Mouse (Mus musculus) frontal cortex, postnatal 14 days (tissue): ENCODE data around the gene Gm3238.
"Not testable (repeated sequence)": the region's sequence is repeated elsewhere in the genome, so short reads cannot be mapped to it uniquely, and the experiment has no call there.

Experiments
- DNase-seq, 2 experiments: peaks; one replicate each; pipeline ENCODE4 v3.0.0; 2022; ENCODE audit warnings: low spot score in 2 of 2

Gm3238 gene

DNA sequence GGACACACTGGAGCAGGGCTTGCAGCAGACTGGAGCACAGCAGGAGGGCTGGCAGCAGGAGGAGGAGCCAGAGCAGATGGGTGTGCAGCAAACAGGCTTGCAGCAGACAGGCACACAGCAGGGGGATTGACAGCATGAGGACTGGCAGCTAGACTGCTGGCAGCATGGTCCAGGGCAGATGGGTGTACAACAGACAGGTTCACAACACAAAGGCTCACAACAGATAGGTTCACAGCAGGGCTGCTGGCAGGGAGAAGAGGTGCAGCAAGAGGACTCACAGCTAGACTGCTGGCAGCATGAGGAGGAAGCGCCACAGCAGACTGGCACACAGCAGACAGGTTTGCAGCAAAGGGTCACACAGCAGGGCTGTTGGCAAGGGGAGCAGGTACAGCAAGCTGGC is 20.4 kb downstream of the Gm3238 start:
- DNase-seq: not testable (repeated sequence)

DNA sequence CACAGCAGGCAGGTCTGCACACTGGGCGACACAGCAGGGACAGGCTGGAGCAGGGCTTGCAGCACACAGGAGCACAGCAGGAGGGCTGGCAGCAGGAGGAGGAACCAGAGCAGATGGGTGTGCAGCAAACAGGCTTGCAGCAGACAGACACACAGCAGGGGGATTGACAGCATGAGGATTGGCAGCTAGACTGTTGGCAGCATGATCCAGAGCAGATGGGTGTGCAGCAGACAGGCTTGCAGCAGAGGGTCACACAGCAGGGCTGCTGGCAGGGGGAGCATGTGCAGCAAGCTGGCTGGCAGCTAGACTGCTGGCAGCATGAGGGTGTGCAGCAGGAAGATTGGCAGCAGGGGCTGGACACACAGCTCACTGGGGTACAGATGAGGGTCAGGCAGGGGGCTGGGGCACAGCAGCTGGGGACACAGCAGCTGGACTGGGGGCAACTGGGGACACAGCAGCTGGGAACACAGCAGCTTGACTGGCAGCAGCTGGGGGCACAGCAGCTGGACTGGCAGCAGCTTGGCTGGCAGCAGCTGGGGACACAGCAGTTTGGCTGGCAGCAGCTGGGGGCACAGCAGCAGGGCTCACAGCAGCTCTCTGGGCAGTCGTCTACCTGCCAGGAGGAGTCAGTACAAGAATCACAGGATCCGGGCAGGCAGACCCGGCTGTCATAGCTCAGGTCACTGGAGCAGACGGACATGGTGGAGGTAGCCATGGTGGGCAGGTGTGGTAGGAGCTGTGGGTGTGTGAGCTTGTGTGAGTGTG is 29.0 kb downstream of the Gm3238 start, which contains the start of gene Gm18596:
Gene Gm18596 (minus strand): TSS at position 715 of the 765 bp plus-strand sequence.
- not testable (repeated sequence) for DNase-seq

DNA sequence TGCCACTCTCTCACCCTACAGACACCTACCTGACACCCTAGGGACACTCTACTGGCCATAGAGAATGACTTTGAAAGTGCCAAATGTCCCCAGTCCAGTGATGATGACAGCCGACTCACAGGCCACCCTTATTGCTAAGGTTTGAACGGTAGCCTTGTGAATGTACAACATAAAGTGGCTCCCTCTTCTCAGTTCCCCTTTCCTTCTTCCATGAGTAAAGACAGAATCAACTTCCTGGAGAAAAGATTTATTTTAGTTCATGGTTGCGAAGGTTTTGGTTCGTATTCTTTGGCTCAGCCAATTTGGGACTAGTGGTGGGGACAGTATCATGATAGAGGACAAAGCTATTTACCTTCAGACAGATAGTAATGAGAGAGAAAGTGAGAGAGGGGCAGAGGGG is 32.2 kb downstream of the Gm3238 start:
- no peak for DNase-seq

DNA sequence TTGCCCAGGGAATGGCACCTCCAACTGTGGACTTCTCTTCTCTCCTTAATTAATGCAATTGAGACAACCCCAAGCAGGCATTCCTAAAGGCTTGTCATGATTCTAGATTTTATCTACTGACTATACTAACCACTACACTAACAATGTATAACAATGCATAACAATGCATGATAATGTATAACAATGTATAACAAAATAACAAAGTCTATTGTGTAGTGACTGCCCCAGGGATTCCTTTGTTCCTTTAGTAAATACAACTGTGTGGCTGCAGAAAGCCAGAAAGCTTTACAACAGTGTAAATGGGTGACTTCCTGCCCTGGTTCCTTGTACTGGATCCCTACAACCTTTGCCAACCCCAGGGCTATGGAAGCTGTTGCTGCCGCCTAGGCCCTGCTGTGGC is 35.2 kb downstream of the Gm3238 start:
- DNase-seq: no peak

DNA sequence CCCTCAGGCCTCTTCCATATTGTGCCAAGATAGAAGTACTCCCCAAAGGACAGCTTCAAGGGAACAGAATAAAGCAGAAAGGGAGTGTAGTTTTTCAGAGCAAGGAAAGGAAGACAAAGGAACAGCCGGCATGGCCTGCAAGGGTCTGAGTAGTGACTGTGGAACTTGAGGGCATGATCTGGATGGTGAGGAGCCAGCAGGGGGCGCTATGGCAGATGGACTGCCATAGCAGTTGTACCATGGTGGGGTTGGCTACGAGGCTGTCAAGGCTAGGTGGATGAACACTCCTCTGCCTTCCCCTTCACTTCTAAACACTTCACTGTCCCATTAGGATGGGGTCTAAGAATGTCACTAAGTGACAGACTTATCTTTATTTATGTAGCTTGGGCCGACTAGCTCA is 41.9 kb downstream of the Gm3238 start:
- no peak for DNase-seq

DNA sequence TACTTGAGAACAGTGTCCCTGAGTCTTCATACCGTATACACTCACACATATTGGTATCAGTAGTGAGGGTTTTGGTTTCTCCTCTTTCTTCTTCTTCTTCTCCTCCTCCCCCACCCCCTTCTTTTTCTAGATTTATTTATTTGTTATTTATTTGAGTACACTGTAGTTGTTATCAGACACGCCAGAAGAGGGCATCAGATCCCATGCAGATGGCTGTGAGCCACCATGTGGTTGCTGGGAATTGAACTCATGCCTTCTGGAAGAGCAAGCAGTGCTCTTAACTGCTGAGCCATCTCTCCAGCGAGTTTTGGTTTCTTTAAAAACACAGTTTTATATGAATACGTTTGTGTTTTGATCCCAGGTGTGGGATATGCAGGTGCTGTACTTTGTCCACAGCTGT is 42.8 kb downstream of the Gm3238 start:
- no peak for DNase-seq

DNA sequence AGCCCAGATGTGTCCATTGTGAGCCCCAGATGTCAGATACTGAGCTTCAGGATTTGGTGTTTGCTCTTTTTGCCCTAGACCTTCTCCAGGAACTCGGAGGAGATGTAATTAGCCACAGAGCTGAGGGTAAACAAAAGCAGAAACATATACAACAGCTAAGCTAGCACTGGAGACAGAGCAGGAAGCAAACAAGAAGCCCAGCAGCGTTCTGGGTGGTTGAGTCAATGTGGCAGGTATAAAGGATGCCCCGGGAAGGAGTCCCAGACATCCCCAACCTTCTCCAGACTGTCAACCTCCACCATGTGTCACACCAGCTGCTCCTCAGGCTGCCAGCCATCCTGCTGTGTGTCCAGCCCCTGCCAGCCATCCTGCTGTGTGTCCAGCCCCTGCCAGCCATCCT is 44.9 kb downstream of the Gm3238 start, which contains the start of gene Gm10100:
Gene Gm10100 (plus strand): TSS at position 301 of the 400 bp plus-strand sequence.
- DNase-seq: no peak

DNA sequence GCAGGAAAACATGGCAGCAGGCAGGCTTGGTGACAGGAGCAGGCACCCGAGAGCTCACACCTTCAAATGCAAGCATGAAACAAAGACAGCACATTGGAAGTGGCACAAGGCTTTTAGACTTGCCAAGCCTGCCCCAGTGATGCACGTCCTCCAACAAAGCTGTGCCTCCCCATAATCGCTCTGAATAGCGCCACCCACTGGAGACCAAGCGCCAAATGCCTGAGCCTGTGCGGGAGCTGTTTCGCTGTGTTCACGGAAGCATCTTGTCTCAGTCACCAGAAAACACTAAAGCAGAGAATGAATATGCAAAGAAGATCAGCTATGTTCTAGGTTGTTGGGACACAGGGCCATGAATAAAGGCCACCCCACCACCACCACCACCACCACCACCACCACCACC is 46.3 kb downstream of the Gm3238 start:
- DNase-seq: no peak
